Comparison of ENCODE assay signal across 12 mouse cellular contexts in genomic region chr10:122800003-122800731, GRCm38 (mm10).
A peak's percentile ranks its signal among the peaks of the same experiment; 100 is the strongest.
DNase-seq lines count a peak whose midpoint lies in the region; ATAC-seq lines count a peak whose summit lies in the region.
"Had no signal": no experiment of that assay in that cellular context is flagged by ENCODE, and none has a peak within 500 bp of the region (broad histone marks: within the 10 kb centered on the region; RNA-seq: fewer than 3 reads in every experiment).

No protein-coding gene starts in this region.

- ATAC-seq in liver, embryonic 16.5 days (ENCODE audit: low read depth) = peak; percentile 69
- ATAC-seq in hindbrain, embryonic 16.5 days = no peak

- H3K9me3 ChIP-seq in liver, embryonic 16.5 days (replicated peaks; ENCODE audit: control insufficient read depth, low read length) = no peaks in the 10 kb centered on the region
- peaks cover 6% of the 10 kb centered on the region; the same call in 1 of the 2 replicates for H3K9me3 ChIP-seq in hindbrain, embryonic 16.5 days (ENCODE audit: control insufficient read depth, low read length)

- no peaks in the 10 kb centered on the region for H3K27me3 ChIP-seq in liver, embryonic 16.5 days (ENCODE audit: control insufficient read depth, insufficient read depth, low read depth, low read length)
- H3K27me3 ChIP-seq in hindbrain, embryonic 16.5 days (replicated peaks; ENCODE audit: control insufficient read depth, insufficient read depth, low read length) = no peaks in the 10 kb centered on the region
- H3K27me3 ChIP-seq: hindbrain, embryonic 15.5 days had no signal

- DNase-seq in B cell, adult 2 months = peak; percentile 49 to 52
- peak; percentile 69 to 78 for DNase-seq in CD8-positive naive resting alpha-beta T cell, adult 2 months (ENCODE audit: low read depth in 2 of 2, low spot score in 2 of 2)
- DNase-seq in naive thymus-derived CD4-positive, alpha-beta T cell, adult 2 months (ENCODE audit: low read depth) = peak; percentile 88
- no peak for DNase-seq in urinary bladder, postnatal 36 days (ENCODE audit: low spot score in 2 of 2)
- no peak for DNase-seq in gastrocnemius, postnatal 10 days
- no peak for DNase-seq in right cerebral cortex, postnatal 10 days (ENCODE audit: low spot score in 2 of 2)
- DNase-seq: cerebellum, adult 18-20 months; left cerebral cortex, postnatal 4 days had no signal

- H3K4me1 ChIP-seq in liver, embryonic 16.5 days (ENCODE audit: control insufficient read depth, low read depth, low read length) = peaks cover 2% of the 10 kb centered on the region; the same call in 1 of the 2 replicates
- H3K4me1 ChIP-seq in hindbrain, embryonic 16.5 days (ENCODE audit: control insufficient read depth, insufficient read depth, low read depth, low read length) = peaks cover 3% of the 10 kb centered on the region; the same call in 1 of the 2 replicates

- H3K36me3 ChIP-seq in liver, embryonic 16.5 days (ENCODE audit: control insufficient read depth, insufficient read depth) = no peaks in the 10 kb centered on the region
- peaks cover 5% of the 10 kb centered on the region for H3K36me3 ChIP-seq in hindbrain, embryonic 16.5 days (ENCODE audit: control insufficient read depth, insufficient read depth, low read length)
- H3K36me3 ChIP-seq: hindbrain, embryonic 15.5 days had no signal

- H3K9ac ChIP-seq in liver, embryonic 16.5 days (ENCODE audit: low read depth, low read length) = no peak overlapping the region
- H3K9ac ChIP-seq in hindbrain, embryonic 16.5 days (ENCODE audit: low read depth, low read length) = no peak overlapping the region
- H3K9ac ChIP-seq: hindbrain, embryonic 15.5 days had no signal

- no peak overlapping the region for H3K4me2 ChIP-seq in liver, embryonic 16.5 days (ENCODE audit: low read depth, low read length)
- no peak overlapping the region for H3K4me2 ChIP-seq in hindbrain, embryonic 16.5 days (ENCODE audit: low read length)
- H3K4me2 ChIP-seq: hindbrain, embryonic 15.5 days had no signal

- no peak overlapping the region for H3K4me3 ChIP-seq in liver, embryonic 16.5 days (ENCODE audit: low read depth, low read length)
- H3K4me3 ChIP-seq in hindbrain, embryonic 16.5 days (ENCODE audit: low read length) = no peak overlapping the region
- H3K4me3 ChIP-seq: hindbrain, embryonic 15.5 days had no signal

- peak overlapping the region; percentile 41 for H3K27ac ChIP-seq in liver, embryonic 16.5 days (ENCODE audit: low read length)
- no peak overlapping the region for H3K27ac ChIP-seq in hindbrain, embryonic 16.5 days (ENCODE audit: low read depth, low read length)
- H3K27ac ChIP-seq: hindbrain, embryonic 15.5 days; stomach, postnatal 0 days had no signal

- 21% methylated on average over 19 of the region's 19 CpGs for WGBS in liver, embryonic 16.5 days (ENCODE audit: insufficient replicate concordance)
- WGBS in hindbrain, embryonic 16.5 days = 84% methylated on average over 19 of the region's 19 CpGs

Comparison
In these comparisons a context has a peak if more than half of its experiments do, and no peak if none do; other contexts are left out.
1. DNase-seq: peak in B cell, adult 2 months (2 of 2), CD8-positive naive resting alpha-beta T cell, adult 2 months (2 of 2) and naive thymus-derived CD4-positive, alpha-beta T cell, adult 2 months (single experiment); none in urinary bladder, postnatal 36 days (0 of 2), gastrocnemius, postnatal 10 days (single experiment) and right cerebral cortex, postnatal 10 days (0 of 2).